Mouse (Mus musculus) testis, adult 2 months (tissue): ENCODE results near the gene Ptpn1. TPM values are rescaled to one million over a fixed set of nuclear protein-coding genes. Genes with fewer than 3 reads are reported as not detected.

Source experiments
- H3K27ac ChIP-seq: fragments of 200-500 bp; 2 replicates; pipeline ENCODE4 v1.5.1; 2012; ENCODE audit warnings: low read depth, low read length; ENCODE audit not compliant: control insufficient read depth, insufficient read depth
- H3K27me3 ChIP-seq: fragments of 200-500 bp; 2 replicates; pipeline ENCODE4 v1.6.1; 2012; ENCODE audit warnings: mild to moderate bottlenecking, low read length, moderate library complexity; ENCODE audit not compliant: control insufficient read depth, insufficient read depth
- H3K36me3 ChIP-seq: fragments of 200-500 bp; 2 replicates; pipeline ENCODE4 v1.6.1; 2012; ENCODE audit warnings: mild to moderate bottlenecking, low read length; ENCODE audit not compliant: control insufficient read depth, insufficient read depth
- H3K4me1 ChIP-seq: fragments of 200-500 bp; 2 replicates; pipeline ENCODE4 v1.6.1; 2012; ENCODE audit warnings: low read length; ENCODE audit not compliant: control insufficient read depth, insufficient read depth
- H3K4me3 ChIP-seq: fragments of 200-500 bp; 2 replicates; pipeline ENCODE4 v1.5.1; 2012; ENCODE audit warnings: low read depth, mild to moderate bottlenecking, low read length, moderate library complexity, mixed read lengths; ENCODE audit not compliant: control insufficient read depth
- CTCF ChIP-seq: fragments of 200-500 bp; IDR thresholded peaks from 2 replicates; pipeline ENCODE4 v1.5.1; 2012; ENCODE audit warnings: low read depth, mild to moderate bottlenecking, inconsistent platforms, low read length, moderate library complexity; ENCODE audit not compliant: control insufficient read depth, insufficient read depth, insufficient replicate concordance
- POLR2A ChIP-seq: fragments of 200-500 bp; IDR thresholded peaks from 2 replicates; pipeline ENCODE4 v1.6.1; 2012; ENCODE audit warnings: low read depth, mild to moderate bottlenecking, inconsistent platforms, low read length, moderate library complexity; ENCODE audit not compliant: control insufficient read depth
- polyA plus RNA-seq: library from polyadenylated mRNA; depleted of rRNA; stranded (reverse); fragments of >200 nt; gene quantifications from 2 replicates; pipeline ENCODE4 v1.2.3, GENCODE M21; 2012

Gene Ptpn1
- polyA plus RNA-seq, 1 experiment = 30.9 TPM

DNA sequence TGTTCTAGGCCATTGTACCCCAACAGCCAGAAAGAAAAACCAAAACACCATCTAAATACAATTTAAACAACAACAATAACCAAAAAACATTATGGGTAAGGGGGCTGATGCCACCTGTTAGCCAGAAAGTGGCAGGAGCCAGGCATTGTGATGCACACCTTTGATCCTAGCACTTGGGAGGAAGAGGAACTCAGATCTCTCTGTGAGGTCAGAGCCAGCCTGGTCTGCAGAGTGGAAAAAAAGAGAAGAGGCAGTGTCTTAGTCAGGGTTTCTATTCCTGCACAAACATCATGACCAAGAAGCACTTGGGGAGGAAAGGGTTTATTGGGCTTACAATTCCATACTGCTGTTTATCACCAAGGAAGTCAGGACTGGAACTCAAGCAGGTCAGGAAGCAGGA, 25.1 kb upstream of the Ptpn1 start:
- Histone ChIP-seq H3K4me1 (no peaks in the 10 kb centered on the region), H3K27me3 (no peaks in the 10 kb centered on the region), H3K27ac (no peak overlapping the region), H3K4me3 (peak overlapping the region; percentile 57; the same call in 1 of the 2 replicates), H3K36me3 (no peaks in the 10 kb centered on the region)
- TF ChIP-seq CTCF (no peak), POLR2A (no peak)

DNA sequence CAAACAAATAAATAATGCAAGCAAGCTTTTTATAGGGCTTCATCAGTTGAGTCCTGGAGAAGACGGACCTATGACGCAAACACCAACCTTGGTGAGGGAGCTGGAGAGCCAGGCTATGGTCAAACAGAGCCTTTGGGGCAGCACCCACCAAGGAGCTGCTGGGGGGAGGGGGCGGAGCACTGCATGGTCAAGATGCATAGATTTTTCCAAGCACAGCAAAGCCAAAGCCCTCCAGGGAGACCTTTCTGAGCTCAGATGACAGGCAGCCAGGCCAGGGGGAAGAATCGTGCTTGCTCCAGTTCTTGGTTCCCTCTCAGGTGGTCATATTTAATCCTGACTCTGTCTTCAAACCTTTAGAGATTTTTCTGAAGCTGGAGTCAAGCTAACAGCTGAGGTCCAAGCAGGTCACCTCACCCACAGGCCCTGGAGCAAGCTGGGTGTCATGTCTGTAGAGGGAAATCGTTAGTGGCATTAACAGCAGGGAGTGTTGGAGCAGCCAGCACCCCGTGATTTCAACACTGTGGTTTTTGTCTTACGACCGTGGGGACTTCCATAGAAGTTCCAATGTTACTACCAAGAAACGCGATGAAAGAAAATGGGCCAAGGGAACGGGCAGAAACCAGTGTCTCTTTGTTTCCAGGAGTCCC, 22.2 kb upstream of the Ptpn1 start:
- Histone ChIP-seq H3K4me3 (no peak overlapping the region), H3K4me1 (no peaks in the 10 kb centered on the region), H3K27me3 (no peaks in the 10 kb centered on the region), H3K36me3 (no peaks in the 10 kb centered on the region), H3K27ac (no peak overlapping the region)
- no peak for TF ChIP-seq CTCF
- TF ChIP-seq POLR2A = no peak

DNA sequence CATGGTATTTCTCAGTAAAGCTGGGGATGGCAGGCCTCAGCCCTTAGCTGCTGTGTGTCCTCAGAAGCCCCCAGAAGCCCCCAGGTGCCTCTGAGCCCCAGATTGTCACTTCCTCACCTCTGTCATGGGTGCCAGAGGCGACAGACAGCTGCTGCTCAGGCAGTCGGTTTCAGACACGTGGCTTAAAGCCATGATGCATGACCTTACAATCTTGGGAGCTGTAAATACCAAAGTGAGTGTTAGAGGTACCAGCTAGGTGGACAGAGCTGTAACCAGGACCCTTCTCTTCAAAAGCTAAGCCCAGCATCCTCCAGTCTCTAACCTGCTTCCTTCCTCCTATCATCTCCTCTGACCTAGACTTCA, 21.7 kb upstream of the Ptpn1 start:
- Histone ChIP-seq H3K36me3 (no peaks in the 10 kb centered on the region), H3K4me3 (no peak overlapping the region), H3K27me3 (no peaks in the 10 kb centered on the region), H3K4me1 (no peaks in the 10 kb centered on the region), H3K27ac (no peak overlapping the region)
- TF ChIP-seq POLR2A = no peak
- no peak for TF ChIP-seq CTCF

DNA sequence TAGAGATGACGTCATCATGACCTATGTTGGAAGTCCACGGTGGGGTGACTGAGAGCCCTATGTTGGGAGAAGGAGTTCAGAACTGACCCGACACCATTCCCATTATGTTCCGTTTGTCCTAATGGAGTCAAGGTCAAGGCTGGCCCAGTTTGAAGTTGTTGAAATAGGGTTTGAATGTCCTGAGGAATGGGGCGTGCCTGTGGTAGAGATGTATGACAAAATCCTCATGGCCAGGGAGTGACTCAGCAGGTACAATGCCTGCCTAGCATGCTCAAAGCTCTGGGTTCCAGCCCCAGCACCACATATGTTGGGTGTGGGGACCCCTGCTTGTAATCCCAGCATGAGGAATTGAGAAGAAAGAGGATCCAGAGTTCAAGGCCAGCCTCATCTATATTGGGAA, 20.3 kb upstream of the Ptpn1 start:
- no peak for TF ChIP-seq CTCF
- Histone ChIP-seq H3K36me3 (no peaks in the 10 kb centered on the region), H3K27me3 (no peaks in the 10 kb centered on the region), H3K4me3 (no peak overlapping the region), H3K4me1 (no peaks in the 10 kb centered on the region), H3K27ac (no peak overlapping the region)

DNA sequence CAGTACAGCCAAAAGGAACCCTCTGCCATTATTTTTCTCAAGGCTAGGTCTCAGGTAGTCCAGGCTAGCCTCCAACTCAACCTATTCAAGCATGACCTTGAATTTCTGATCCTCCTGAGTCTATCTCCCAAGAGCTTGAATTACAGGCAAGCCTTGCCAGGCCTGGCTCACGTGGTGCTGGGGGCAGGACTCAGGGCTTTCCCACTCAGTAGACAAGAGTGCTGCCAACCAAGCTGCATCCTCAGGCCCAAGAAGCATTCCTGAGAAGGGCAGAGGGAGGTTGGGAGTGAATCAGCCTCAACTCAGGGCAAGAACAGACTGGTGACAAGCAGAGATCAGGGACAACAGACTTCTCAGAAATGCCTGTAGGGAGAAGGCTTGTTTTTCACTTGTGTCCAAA, 12.8 kb upstream of the Ptpn1 start:
- TF ChIP-seq CTCF = no peak
- TF ChIP-seq POLR2A = no peak
- no peak overlapping the region for H3K27ac ChIP-seq
- H3K36me3 ChIP-seq = no peaks in the 10 kb centered on the region
- H3K4me3 ChIP-seq = no peak overlapping the region
- H3K27me3 ChIP-seq = no peaks in the 10 kb centered on the region
- no peaks in the 10 kb centered on the region for H3K4me1 ChIP-seq

DNA sequence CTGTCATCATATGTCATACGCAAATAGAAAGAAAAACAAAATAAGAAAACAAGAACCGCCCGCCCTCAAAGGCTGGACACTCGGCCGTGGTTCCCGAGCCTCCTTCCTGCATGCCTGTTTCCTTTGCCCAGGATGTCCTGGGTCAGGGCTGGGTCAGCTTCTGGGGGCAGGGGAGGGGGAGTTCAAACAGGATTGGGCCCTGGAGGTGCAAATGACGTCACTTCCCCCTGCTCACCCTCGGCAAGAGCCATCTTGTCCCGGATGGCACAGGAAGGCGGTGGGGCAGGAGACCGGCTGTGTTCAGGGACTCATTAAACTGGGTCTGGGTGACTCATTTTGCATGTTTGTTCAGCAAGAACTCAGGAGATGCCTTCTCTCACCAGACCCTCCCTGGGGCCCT, 11.8 kb upstream of the Ptpn1 start:
- H3K27ac ChIP-seq = no peak overlapping the region
- no peaks in the 10 kb centered on the region for H3K27me3 ChIP-seq
- H3K4me3 ChIP-seq = no peak overlapping the region
- peaks cover 4% of the 10 kb centered on the region; the same call in 1 of the 2 replicates for H3K4me1 ChIP-seq
- TF ChIP-seq CTCF = no peak
- no peak for TF ChIP-seq POLR2A
- H3K36me3 ChIP-seq = no peaks in the 10 kb centered on the region

DNA sequence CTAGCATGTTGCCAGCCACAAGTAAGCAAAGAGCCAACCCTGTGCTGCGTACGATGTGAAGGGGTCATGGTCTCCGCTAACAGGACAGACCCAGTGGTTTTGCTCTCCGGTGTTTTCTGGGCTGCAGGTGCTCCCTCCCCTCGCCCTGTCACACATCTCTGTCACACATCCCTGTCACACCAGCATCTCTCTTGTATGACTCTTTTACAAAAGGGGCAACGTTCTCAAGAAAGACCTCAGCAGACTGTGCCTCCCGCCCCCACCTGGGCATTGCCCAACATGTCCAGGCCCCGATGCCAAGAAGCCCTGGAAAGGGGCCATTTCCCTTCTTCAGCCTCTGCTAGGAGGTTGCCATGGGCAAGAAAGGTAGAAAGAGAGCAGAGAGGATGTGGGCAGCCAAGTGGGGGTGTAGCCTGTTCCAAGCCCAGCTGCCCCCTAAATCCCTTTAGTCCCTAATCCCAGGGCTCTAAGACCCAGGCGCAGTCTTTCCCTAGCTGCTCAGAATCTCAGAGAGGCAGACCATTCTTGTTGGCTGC, 10.8 kb upstream of the Ptpn1 start:
- no peaks in the 10 kb centered on the region for H3K27me3 ChIP-seq
- TF ChIP-seq CTCF = no peak
- no peak for TF ChIP-seq POLR2A
- H3K27ac ChIP-seq = no peak overlapping the region
- peaks cover 5% of the 10 kb centered on the region; the same call in 1 of the 2 replicates for H3K4me1 ChIP-seq
- no peak overlapping the region for H3K4me3 ChIP-seq
- H3K36me3 ChIP-seq = no peaks in the 10 kb centered on the region

DNA sequence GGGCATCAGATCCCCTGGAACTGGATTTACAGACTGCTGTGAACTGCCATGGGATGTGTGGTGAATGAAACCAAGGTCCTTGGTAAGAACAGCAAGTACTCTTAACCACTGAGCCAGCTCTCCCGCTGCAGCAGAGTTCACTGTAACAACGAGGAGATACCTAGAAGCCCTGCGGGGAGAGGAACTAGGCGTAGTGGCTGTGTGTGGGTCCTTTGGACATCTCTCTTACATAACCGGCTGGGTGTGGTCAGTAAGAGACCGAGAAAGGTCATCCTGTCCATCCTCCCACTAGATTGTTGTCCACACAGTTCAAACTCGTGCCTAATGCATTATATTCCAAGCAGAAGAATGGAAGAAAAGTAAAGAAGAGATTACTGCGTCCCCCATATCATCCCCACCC, 10.0 kb upstream of the Ptpn1 start:
- H3K4me1 ChIP-seq = peaks cover 5% of the 10 kb centered on the region; the same call in 1 of the 2 replicates
- H3K36me3 ChIP-seq = no peaks in the 10 kb centered on the region
- no peak overlapping the region for H3K4me3 ChIP-seq
- no peaks in the 10 kb centered on the region for H3K27me3 ChIP-seq
- no peak overlapping the region for H3K27ac ChIP-seq
- TF ChIP-seq POLR2A (no peak), CTCF (no peak)
